Mouse (Mus musculus): ENCODE measurements around the gene Zdhhc4.

Gene Zdhhc4

GRCm38 (mm10) chr5:143272540-143273330 is 56.3 kb downstream of the Zdhhc4 start:
- no peak for DNase-seq (ENCODE audit: low read depth)

GRCm38 (mm10) chr5:143272108-143272507 is 56.9 kb downstream of the Zdhhc4 start:
- DNase-seq (ENCODE audit: low read depth): no peak

GRCm38 (mm10) chr5:143271642-143272041 is 57.4 kb downstream of the Zdhhc4 start:
- DNase-seq (ENCODE audit: low read depth): no peak

GRCm38 (mm10) chr5:143270151-143270519 is 58.9 kb downstream of the Zdhhc4 start:
- DNase-seq (ENCODE audit: low read depth): no peak

- peak; percentile 44 for DNase-seq (ENCODE audit: low read depth)
Observed at GRCm38 (mm10) chr5:143269363-143270150, 59.5 kb downstream of the Zdhhc4 start, which contains the start of gene Zfp316. Gene Zfp316 (minus strand): TSS chr5:143270022.

- DNase-seq (ENCODE audit: low read depth): no peak
Observed at GRCm38 (mm10) chr5:143268985-143269362, 60.1 kb downstream of the Zdhhc4 start.

- no peak for DNase-seq (ENCODE audit: low read depth)
Observed at GRCm38 (mm10) chr5:143266794-143267193, 62.3 kb downstream of the Zdhhc4 start.

Data from naive thymus-derived CD4-positive, alpha-beta T cell, adult 2 months (primary cell).